Mouse (Mus musculus) liver, postnatal 0 days (tissue): ENCODE measurements at regions not wholly inside any gene's neighbourhood (a gene's known extent, or its start where the extent isn't known, plus 50 kb on each side); places are given as distances from the start of the nearest gene placed in this dataset.
"Not testable (repeated sequence)": the region's sequence is repeated elsewhere in the genome, so short reads cannot be mapped to it uniquely, and the experiment has no call there.

Source experiments
- ATAC-seq: fragments of 200-750 bp; cut with Nextera tagmentation; 2 replicates; pipeline ENCODE4 v1.8.0; 2017; ENCODE audit warnings: mild to moderate bottlenecking, moderate library complexity
- DNase-seq: peaks from one replicate; pipeline ENCODE4 v3.0.0-alpha.2; 2016
- H3K27ac ChIP-seq: fragments of 300-500 bp; sonication (generic); 2 replicates; pipeline ENCODE4 v1.5.1; 2014; ENCODE audit warnings: antibody characterized with exemption, moderate library complexity, mild to moderate bottlenecking, low read depth
- H3K27me3 ChIP-seq: fragments of 300-500 bp; sonication (generic); 2 replicates; pipeline ENCODE4 v1.6.1; 2014; ENCODE audit warnings: low read length, control low read depth, mixed read lengths; ENCODE audit not compliant: insufficient read depth
- H3K36me3 ChIP-seq: fragments of 300-500 bp; sonication (generic); replicated peaks from 2 replicates; pipeline ENCODE4 v1.6.1; 2014; ENCODE audit warnings: mild to moderate bottlenecking, control low read depth, low read length, moderate library complexity, mixed read lengths; ENCODE audit not compliant: insufficient read depth
- H3K4me1 ChIP-seq: fragments of 300-500 bp; sonication (generic); 2 replicates; pipeline ENCODE4 v1.6.1; 2014; ENCODE audit warnings: antibody characterized with exemption, mild to moderate bottlenecking, control low read depth; ENCODE audit not compliant: insufficient read depth
- H3K4me2 ChIP-seq: fragments of 300-500 bp; sonication (generic); 2 replicates; pipeline ENCODE4 v1.6.1; 2014; ENCODE audit warnings: low read depth, mild to moderate bottlenecking, low read length, moderate library complexity, mixed read lengths
- H3K4me3 ChIP-seq: fragments of 300-500 bp; sonication (generic); 2 replicates; pipeline ENCODE4 v1.5.1; 2014; ENCODE audit warnings: low read depth, low read length
- H3K9ac ChIP-seq: fragments of 300-500 bp; sonication (generic); replicated peaks from 2 replicates; pipeline ENCODE4 v1.6.1; 2014; ENCODE audit warnings: mild to moderate bottlenecking, moderate library complexity
- H3K9me3 ChIP-seq: fragments of 300-500 bp; sonication (generic); 2 replicates; pipeline ENCODE4 v1.6.1; 2016; ENCODE audit warnings: mild to moderate bottlenecking, control low read depth, low read length, mixed read lengths
- CTCF ChIP-seq: sonication (generic); IDR thresholded peaks from 2 replicates; pipeline ENCODE4 v1.5.1; 2016; ENCODE audit warnings: antibody characterized with exemption, low read depth
- EP300 ChIP-seq: IDR thresholded peaks from 2 replicates; pipeline ENCODE4 v1.6.1; 2016; ENCODE audit warnings: antibody characterized with exemption, low read depth, mild to moderate bottlenecking
- WGBS: fragments of 180-500 bp; shearing (Covaris S2); extraction: QIAGEN DNeasy Blood & Tissue Kit; methylation state at CpG from one replicate; pipeline ENCODE4 v1.1.7; 2014; ENCODE audit not compliant: insufficient replicate concordance; 5-methylcytosine and 5-hydroxymethylcytosine counted together

DNA sequence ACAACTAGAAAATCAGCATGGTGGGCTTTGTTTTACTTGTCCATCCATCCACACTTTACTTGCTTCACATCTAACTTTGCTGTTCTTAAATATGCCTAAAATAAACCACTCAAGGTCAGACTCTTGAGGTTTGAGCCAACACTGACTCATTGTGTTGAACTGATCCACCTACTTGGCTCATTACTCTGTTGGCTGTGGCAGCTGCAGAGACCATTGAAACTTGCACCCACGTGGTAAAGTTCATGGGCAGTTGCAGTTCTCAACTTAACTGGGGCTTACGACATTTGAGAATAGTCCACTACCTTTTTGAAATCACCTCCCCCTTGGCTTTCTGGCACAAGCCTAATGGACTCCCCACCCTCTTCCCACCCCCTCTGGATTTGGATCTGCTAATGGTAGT, 395.3 kb upstream of the Cdh5 start:
- no peak for DNase-seq
- Histone ChIP-seq H3K27me3 (no peaks in the 10 kb centered on the region), H3K9ac (no peak overlapping the region), H3K4me3 (no peak overlapping the region), H3K36me3 (no peaks in the 10 kb centered on the region), H3K9me3 (no peaks in the 10 kb centered on the region), H3K4me1 (no peaks in the 10 kb centered on the region), H3K27ac (no peak overlapping the region), H3K4me2 (no peak overlapping the region)
- WGBS: 65% methylated on average over 2 of the region's 2 CpGs
- no peak for ATAC-seq
- TF ChIP-seq CTCF: no peak
- no peak for TF ChIP-seq EP300

GRCm38 (mm10) chr8:103710871-103711270, 390.6 kb upstream of the Cdh5 start:
- H3K9ac ChIP-seq, H3K4me2 ChIP-seq, DNase-seq, H3K9me3 ChIP-seq, H3K27ac ChIP-seq, H3K27me3 ChIP-seq, H3K4me3 ChIP-seq, H3K36me3 ChIP-seq, ATAC-seq, H3K4me1 ChIP-seq: not testable (repeated sequence)
- WGBS: 76% methylated on average over 7 of the region's 7 CpGs

- 58% methylated on average over 4 of the region's 4 CpGs for WGBS
- no peak for TF ChIP-seq CTCF
- no peak for TF ChIP-seq EP300
- Histone ChIP-seq H3K27ac (no peak overlapping the region), H3K4me2 (no peak overlapping the region), H3K4me3 (no peak overlapping the region), H3K9ac (no peak overlapping the region), H3K9me3 (no peaks in the 10 kb centered on the region), H3K27me3 (no peaks in the 10 kb centered on the region), H3K36me3 (no peaks in the 10 kb centered on the region), H3K4me1 (no peaks in the 10 kb centered on the region)
- no peak for DNase-seq
- no peak for ATAC-seq
Observed at GRCm38 (mm10) chr8:103717723-103718122, 383.7 kb upstream of the Cdh5 start.

DNA sequence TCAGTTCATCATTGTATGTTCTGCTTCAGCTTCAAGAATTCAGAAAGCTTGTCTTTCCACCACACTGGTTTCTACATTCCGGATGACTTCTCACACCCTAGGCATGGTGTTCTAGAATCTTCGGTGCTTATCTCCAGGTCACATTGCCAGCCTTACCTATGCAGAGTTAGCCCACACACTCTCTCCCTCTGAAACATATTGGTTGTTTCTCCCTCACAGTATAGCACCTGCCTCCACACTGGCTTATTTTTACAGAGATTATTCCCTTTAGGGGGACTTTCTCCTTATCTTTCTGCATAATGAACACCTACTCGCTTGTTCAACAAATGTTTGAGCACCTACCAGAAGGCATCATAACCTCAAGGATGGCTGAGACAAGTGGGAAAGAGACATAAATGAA, 368.0 kb upstream of the Cdh5 start:
- WGBS: 79% methylated on average over 3 of the region's 3 CpGs
- TF ChIP-seq CTCF: no peak
- TF ChIP-seq EP300: no peak

DNA sequence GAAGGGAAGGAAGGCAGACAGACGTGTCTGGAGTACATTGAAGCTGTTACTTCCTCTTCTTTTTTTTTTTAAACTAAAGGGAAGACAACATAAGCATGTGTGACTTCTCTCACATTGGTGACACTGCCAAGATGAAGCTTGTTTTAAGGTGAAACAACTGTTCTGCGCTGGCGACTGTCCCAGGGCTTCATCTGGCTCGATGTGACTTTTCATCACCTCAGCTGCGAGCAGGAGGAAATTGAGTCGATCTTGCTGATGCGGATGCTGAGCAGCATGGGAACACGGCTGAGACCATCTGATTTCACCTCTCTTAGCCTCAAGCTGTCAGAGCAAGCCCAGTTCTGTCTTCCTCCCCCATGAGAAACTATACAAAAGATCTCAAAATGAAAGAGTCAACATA, 363.1 kb upstream of the Cdh5 start:
- ATAC-seq (no peak), DNase-seq (no peak)
- 64% methylated on average over 8 of the region's 8 CpGs for WGBS
- Histone ChIP-seq H3K27ac (no peak overlapping the region), H3K36me3 (no peaks in the 10 kb centered on the region), H3K27me3 (no peaks in the 10 kb centered on the region), H3K9ac (no peak overlapping the region), H3K4me1 (no peaks in the 10 kb centered on the region), H3K4me2 (no peak overlapping the region), H3K9me3 (no peaks in the 10 kb centered on the region), H3K4me3 (no peak overlapping the region)
- no peak for TF ChIP-seq EP300
- no peak for TF ChIP-seq CTCF

More for the DNA sequence above, 368.0 kb upstream of the Cdh5 start:
- no peaks in the 10 kb centered on the region for H3K27me3 ChIP-seq
- no peak overlapping the region for H3K27ac ChIP-seq
- no peak overlapping the region for H3K4me2 ChIP-seq
- DNase-seq (no peak), ATAC-seq (no peak)
- H3K36me3 ChIP-seq: no peaks in the 10 kb centered on the region
- no peaks in the 10 kb centered on the region for H3K9me3 ChIP-seq
- H3K9ac ChIP-seq: no peak overlapping the region
- no peak overlapping the region for H3K4me3 ChIP-seq
- no peaks in the 10 kb centered on the region for H3K4me1 ChIP-seq

DNA sequence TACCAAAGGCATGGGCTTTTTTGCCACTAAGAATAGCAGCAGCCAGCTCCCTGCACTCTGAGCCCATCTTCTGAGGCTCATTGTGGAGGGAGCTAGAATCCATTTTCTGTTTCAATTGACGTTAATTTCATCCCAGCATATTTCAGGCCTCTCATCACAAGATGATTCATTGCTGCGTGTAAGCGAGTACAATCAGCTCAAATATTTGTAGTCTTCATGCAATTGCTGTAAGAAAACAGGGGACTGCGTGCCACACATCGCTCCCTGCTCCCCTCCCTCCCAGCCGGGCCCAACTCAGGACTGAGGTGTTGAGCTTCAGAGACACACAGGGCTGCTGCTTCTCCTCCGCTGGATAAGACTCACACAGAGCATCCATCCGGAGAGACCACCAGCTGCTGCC, 360.0 kb upstream of the Cdh5 start:
- H3K9ac ChIP-seq: no peak overlapping the region

GRCm38 (mm10) chr8:103748734-103749133, 352.7 kb upstream of the Cdh5 start:
- no peak overlapping the region for H3K27ac ChIP-seq
- no peak for TF ChIP-seq EP300
- TF ChIP-seq CTCF: no peak
- no peaks in the 10 kb centered on the region for H3K27me3 ChIP-seq
- H3K9ac ChIP-seq: no peak overlapping the region
- no peaks in the 10 kb centered on the region for H3K4me1 ChIP-seq
- H3K36me3 ChIP-seq: no peaks in the 10 kb centered on the region
- no peaks in the 10 kb centered on the region for H3K9me3 ChIP-seq
- no peak overlapping the region for H3K4me2 ChIP-seq
- DNase-seq: no peak
- no peak overlapping the region for H3K4me3 ChIP-seq
- 69% methylated on average over 4 of the region's 4 CpGs for WGBS
- no peak for ATAC-seq

More for the DNA sequence above, 360.0 kb upstream of the Cdh5 start:
- H3K4me3 ChIP-seq: no peak overlapping the region
- no peaks in the 10 kb centered on the region for H3K36me3 ChIP-seq
- no peaks in the 10 kb centered on the region for H3K4me1 ChIP-seq
- WGBS: 70% methylated on average over 8 of the region's 8 CpGs
- no peaks in the 10 kb centered on the region for H3K9me3 ChIP-seq
- ATAC-seq: no peak
- TF ChIP-seq CTCF: no peak
- no peak overlapping the region for H3K4me2 ChIP-seq
- no peak overlapping the region for H3K27ac ChIP-seq
- H3K27me3 ChIP-seq: no peaks in the 10 kb centered on the region
- no peak for DNase-seq
